Mouse (Mus musculus) heart, embryonic 13.5 days (tissue): ENCODE results near the gene Cdk5rap1. TPM values are rescaled to one million over a fixed set of nuclear protein-coding genes. Genes with fewer than 3 reads are reported as not detected.

Experiments
- ATAC-seq: fragments of 200-750 bp; cut with Nextera tagmentation; 2 replicates; pipeline ENCODE4 v1.8.0; 2017; ENCODE audit warnings: moderate TSS enrichment; ENCODE audit not compliant: insufficient number of reproducible peaks, low FRiP score, low TSS enrichment; ENCODE audit errors: extremely low read depth
- H3K27ac ChIP-seq: fragments of 300-500 bp; sonication (generic); replicated peaks from 2 replicates; pipeline ENCODE4 v1.5.1; 2015; ENCODE audit warnings: moderate library complexity, mild to moderate bottlenecking, inconsistent platforms
- H3K27me3 ChIP-seq: fragments of 300-500 bp; sonication (generic); replicated peaks from 2 replicates; pipeline ENCODE4 v1.6.1; 2015; ENCODE audit warnings: mild to moderate bottlenecking, inconsistent platforms
- H3K36me3 ChIP-seq: fragments of 300-500 bp; sonication (generic); 2 replicates; pipeline ENCODE4 v1.6.1; 2015; ENCODE audit warnings: mild to moderate bottlenecking, inconsistent platforms
- H3K4me1 ChIP-seq: fragments of 300-500 bp; sonication (generic); 2 replicates; pipeline ENCODE4 v1.6.1; 2015; ENCODE audit warnings: inconsistent platforms
- H3K4me2 ChIP-seq: fragments of 300-500 bp; sonication (generic); 2 replicates; pipeline ENCODE4 v1.6.1; 2015; ENCODE audit warnings: inconsistent platforms, mild to moderate bottlenecking, moderate library complexity
- H3K4me3 ChIP-seq: fragments of 300-500 bp; sonication (generic); 2 replicates; pipeline ENCODE4 v1.5.1; 2015; ENCODE audit warnings: moderate library complexity, mild to moderate bottlenecking, inconsistent platforms
- H3K9ac ChIP-seq: fragments of 300-500 bp; sonication (generic); 2 replicates; pipeline ENCODE4 v1.6.1; 2015; ENCODE audit warnings: inconsistent platforms, mild to moderate bottlenecking, moderate library complexity
- H3K9me3 ChIP-seq: fragments of 300-500 bp; sonication (generic); 2 replicates; pipeline ENCODE4 v1.6.1; 2016; ENCODE audit warnings: inconsistent platforms
- WGBS: fragments of 180-500 bp; shearing (Covaris S2); methylation state at CpG from one replicate; pipeline ENCODE4 v1.1.7; 2015; ENCODE audit warnings: mixed read lengths; 5-methylcytosine and 5-hydroxymethylcytosine counted together
- polyA plus RNA-seq: library from polyadenylated mRNA; unstranded; fragments of >200 nt; fragmentation: Nextera tagmentation; extraction: Ambion mirVana; gene quantifications from 2 replicates; pipeline ENCODE4 v1.2.1, GENCODE M21; 2015

The Cdk5rap1 gene
- polyA plus RNA-seq, 1 experiment from 2014 or later: 13.2 TPM

- Histone ChIP-seq H3K4me2 (peak overlapping the region; percentile 77), H3K4me3 (peak overlapping the region; percentile 68), H3K9ac (0 out of 2 replicates have a peak overlapping the region, but pooled peaks have one; percentile 40), H3K27ac (peak overlapping the region; percentile 85), H3K4me1 (peaks cover 68% of the 10 kb centered on the region), H3K36me3 (peaks cover 10% of the 10 kb centered on the region), H3K27me3 (no peaks in the 10 kb centered on the region), H3K9me3 (no peaks in the 10 kb centered on the region)
- ATAC-seq: no peak
- 42% methylated on average over 5 of the region's 5 CpGs for WGBS
Measured at GRCm38 (mm10) chr2:154405447-154405994, 32.7 kb upstream of the Cdk5rap1 start.

- WGBS: 14% methylated on average over 7 of the region's 7 CpGs
- ATAC-seq: peak; percentile 67; the same call in 1 of the 2 replicates
- H3K27me3 ChIP-seq: no peaks in the 10 kb centered on the region
- peak overlapping the region; percentile 40 for H3K4me2 ChIP-seq
- no peak overlapping the region for H3K4me3 ChIP-seq
- H3K4me1 ChIP-seq: peaks cover 61% of the 10 kb centered on the region
- no peaks in the 10 kb centered on the region for H3K9me3 ChIP-seq
- H3K27ac ChIP-seq: peak overlapping the region; percentile 91
- H3K9ac ChIP-seq: peak overlapping the region; percentile 41; the same call in 1 of the 2 replicates
- H3K36me3 ChIP-seq: peaks cover 34% of the 10 kb centered on the region
Measured at GRCm38 (mm10) chr2:154402811-154403210, 30.0 kb upstream of the Cdk5rap1 start.

- H3K27ac ChIP-seq: peak overlapping the region; percentile 91
- ATAC-seq: no peak
- H3K4me3 ChIP-seq: no peak overlapping the region
- H3K27me3 ChIP-seq: no peaks in the 10 kb centered on the region
- 21% methylated on average over 1 of the region's 1 CpGs for WGBS
- H3K4me1 ChIP-seq: peaks cover 58% of the 10 kb centered on the region
- H3K9me3 ChIP-seq: no peaks in the 10 kb centered on the region
- no peak overlapping the region for H3K9ac ChIP-seq
- peaks cover 41% of the 10 kb centered on the region for H3K36me3 ChIP-seq
- no peak overlapping the region for H3K4me2 ChIP-seq
Measured at GRCm38 (mm10) chr2:154401976-154402375, 29.2 kb upstream of the Cdk5rap1 start.

GRCm38 (mm10) chr2:154399325-154399724 is 26.5 kb upstream of the Cdk5rap1 start:
- peaks cover 41% of the 10 kb centered on the region for H3K36me3 ChIP-seq
- ATAC-seq: no peak
- no peak overlapping the region for H3K9ac ChIP-seq
- WGBS: 85% methylated on average over 2 of the region's 2 CpGs
- no peaks in the 10 kb centered on the region for H3K9me3 ChIP-seq
- 0 out of 2 replicates have a peak overlapping the region, but pooled peaks have one; percentile 15 for H3K27ac ChIP-seq
- H3K4me3 ChIP-seq: no peak overlapping the region
- H3K4me2 ChIP-seq: no peak overlapping the region
- peaks cover 41% of the 10 kb centered on the region for H3K4me1 ChIP-seq
- H3K27me3 ChIP-seq: no peaks in the 10 kb centered on the region

GRCm38 (mm10) chr2:154398267-154398666 is 25.5 kb upstream of the Cdk5rap1 start:
- WGBS: 71% methylated on average over 7 of the region's 7 CpGs
- no peaks in the 10 kb centered on the region for H3K9me3 ChIP-seq
- H3K27me3 ChIP-seq: no peaks in the 10 kb centered on the region
- no peak overlapping the region for H3K4me3 ChIP-seq
- H3K9ac ChIP-seq: no peak overlapping the region
- H3K27ac ChIP-seq: peak overlapping the region; percentile 33
- H3K36me3 ChIP-seq: peaks cover 44% of the 10 kb centered on the region
- peaks cover 31% of the 10 kb centered on the region for H3K4me1 ChIP-seq
- no peak for ATAC-seq
- no peak overlapping the region for H3K4me2 ChIP-seq

- no peaks in the 10 kb centered on the region for H3K9me3 ChIP-seq
- peaks cover 55% of the 10 kb centered on the region for H3K36me3 ChIP-seq
- peaks cover 16% of the 10 kb centered on the region for H3K4me1 ChIP-seq
- ATAC-seq: no peak
- no peaks in the 10 kb centered on the region for H3K27me3 ChIP-seq
- H3K27ac ChIP-seq: no peak overlapping the region
- WGBS: 66% methylated on average over 2 of the region's 2 CpGs
- H3K9ac ChIP-seq: no peak overlapping the region
- no peak overlapping the region for H3K4me2 ChIP-seq
- no peak overlapping the region for H3K4me3 ChIP-seq
Measured at GRCm38 (mm10) chr2:154396529-154396928, 23.7 kb upstream of the Cdk5rap1 start.

- ATAC-seq: no peak
- H3K4me1 ChIP-seq: peaks cover 32% of the 10 kb centered on the region
- H3K36me3 ChIP-seq: peaks cover 38% of the 10 kb centered on the region
- H3K4me3 ChIP-seq: no peak overlapping the region
- H3K4me2 ChIP-seq: no peak overlapping the region
- WGBS: 60% methylated on average over 3 of the region's 3 CpGs
- 0 out of 2 replicates have a peak overlapping the region, but pooled peaks have one; percentile 20 for H3K27ac ChIP-seq
- H3K9ac ChIP-seq: no peak overlapping the region
- H3K27me3 ChIP-seq: no peaks in the 10 kb centered on the region
- H3K9me3 ChIP-seq: no peaks in the 10 kb centered on the region
Measured at GRCm38 (mm10) chr2:154394602-154395001, 21.8 kb upstream of the Cdk5rap1 start.

- Histone ChIP-seq H3K27me3 (no peaks in the 10 kb centered on the region), H3K36me3 (peaks cover 14% of the 10 kb centered on the region; the same call in 1 of the 2 replicates), H3K9me3 (no peaks in the 10 kb centered on the region), H3K9ac (peak overlapping the region; percentile 61), H3K4me3 (no peak overlapping the region), H3K27ac (peak overlapping the region; percentile 97), H3K4me1 (peaks cover 25% of the 10 kb centered on the region), H3K4me2 (peak overlapping the region; percentile 47)
- peak; percentile 85 for ATAC-seq
- 27% methylated on average over 11 of the region's 11 CpGs for WGBS
Measured at GRCm38 (mm10) chr2:154390180-154390964, 17.6 kb upstream of the Cdk5rap1 start.

GRCm38 (mm10) chr2:154379103-154379502 is 6.3 kb upstream of the Cdk5rap1 start:
- H3K27ac ChIP-seq: no peak overlapping the region
- no peak overlapping the region for H3K4me2 ChIP-seq
- no peak for ATAC-seq
- H3K4me1 ChIP-seq: peaks cover 11% of the 10 kb centered on the region; the same call in 1 of the 2 replicates
- peaks cover 67% of the 10 kb centered on the region for H3K36me3 ChIP-seq
- peak overlapping the region; percentile 25; the same call in 1 of the 2 replicates for H3K9ac ChIP-seq
- H3K27me3 ChIP-seq: no peaks in the 10 kb centered on the region
- 84% methylated on average over 7 of the region's 7 CpGs for WGBS
- no peaks in the 10 kb centered on the region for H3K9me3 ChIP-seq
- H3K4me3 ChIP-seq: no peak overlapping the region

- Histone ChIP-seq H3K4me2 (no peak overlapping the region), H3K27me3 (no peaks in the 10 kb centered on the region), H3K27ac (peak overlapping the region; percentile 70), H3K4me1 (peaks cover 24% of the 10 kb centered on the region), H3K9me3 (no peaks in the 10 kb centered on the region), H3K36me3 (peaks cover 50% of the 10 kb centered on the region), H3K9ac (peak overlapping the region; percentile 30; the same call in 1 of the 2 replicates), H3K4me3 (no peak overlapping the region)
- no peak for ATAC-seq
- 67% methylated on average over 6 of the region's 6 CpGs for WGBS
Measured at GRCm38 (mm10) chr2:154374807-154375601, 2.2 kb upstream of the Cdk5rap1 start.
